Mouse (Mus musculus): ENCODE data around the gene Gm364. TPM values are rescaled to one million over a fixed set of nuclear protein-coding genes. Genes with fewer than 3 reads are reported as not detected.

The Gm364 gene
- not detected for total RNA-seq (2023)

DNA sequence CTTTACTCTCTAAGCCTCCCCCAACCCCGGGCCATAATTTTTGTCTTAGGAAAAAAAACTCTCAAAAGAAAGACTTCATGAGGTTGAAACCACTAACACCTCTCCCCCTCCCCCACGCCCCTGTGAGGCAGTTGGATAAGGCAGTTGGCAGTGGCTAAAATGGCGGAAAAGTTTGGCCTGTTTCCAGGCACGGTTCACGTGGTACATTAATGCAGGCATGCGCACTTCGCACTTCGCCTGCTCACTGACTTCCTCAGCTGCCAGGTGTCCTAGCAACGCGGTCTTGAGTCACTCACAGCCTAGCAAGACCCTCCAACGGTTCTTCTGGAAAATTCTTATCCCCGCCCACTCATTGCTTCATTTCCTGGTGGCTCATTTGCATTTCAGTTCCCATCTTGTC lies at the start of gene Gm364:
Gene Gm364 (plus strand): TSS at position 386 of the 400 bp plus-strand sequence.

DNA sequence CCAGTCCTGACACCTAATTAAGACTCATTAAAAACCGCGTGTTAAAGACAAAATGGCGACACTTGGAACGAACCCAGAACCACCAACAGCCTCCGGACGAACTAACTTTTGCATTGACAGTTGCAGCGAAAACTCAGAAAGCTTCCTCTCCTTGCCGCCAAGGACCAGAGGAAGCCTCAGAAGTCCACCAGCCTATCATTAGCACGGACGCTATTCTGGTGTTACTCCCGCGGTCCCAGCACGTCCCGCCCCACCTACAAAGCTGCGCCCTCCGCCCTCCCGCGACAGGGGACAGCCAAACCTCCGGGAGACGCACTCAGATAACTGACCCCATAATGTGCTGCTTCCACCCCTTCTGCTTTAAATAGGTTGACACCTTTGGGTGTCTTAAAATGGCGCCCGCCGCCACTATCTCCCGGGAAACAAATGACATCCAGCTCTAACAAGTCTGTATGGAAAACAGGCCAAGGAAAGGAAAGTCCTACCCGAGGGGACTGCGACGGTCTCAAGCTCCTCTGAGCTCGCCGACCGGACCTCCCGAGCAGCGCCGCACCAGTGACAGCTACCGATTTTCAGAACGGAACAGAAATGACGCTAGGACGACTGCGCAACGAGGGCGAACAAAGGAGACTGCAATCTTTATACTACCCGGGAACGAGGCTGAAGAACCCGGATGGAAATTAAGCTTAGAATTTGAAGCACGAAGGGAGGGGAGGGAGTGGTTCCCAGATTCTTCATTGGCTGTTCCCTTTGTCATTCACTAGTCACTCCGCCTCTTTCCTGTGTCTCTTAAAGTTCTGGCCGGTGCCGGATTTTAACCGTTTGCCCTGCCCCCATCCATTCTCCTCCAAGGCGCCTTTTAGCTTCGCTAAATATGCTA lies 16.3 kb upstream of the Gm364 start, which contains the start of gene Rbmx:
Gene Rbmx (minus strand): TSS at position 670 of the 880 bp plus-strand sequence.

DNA sequence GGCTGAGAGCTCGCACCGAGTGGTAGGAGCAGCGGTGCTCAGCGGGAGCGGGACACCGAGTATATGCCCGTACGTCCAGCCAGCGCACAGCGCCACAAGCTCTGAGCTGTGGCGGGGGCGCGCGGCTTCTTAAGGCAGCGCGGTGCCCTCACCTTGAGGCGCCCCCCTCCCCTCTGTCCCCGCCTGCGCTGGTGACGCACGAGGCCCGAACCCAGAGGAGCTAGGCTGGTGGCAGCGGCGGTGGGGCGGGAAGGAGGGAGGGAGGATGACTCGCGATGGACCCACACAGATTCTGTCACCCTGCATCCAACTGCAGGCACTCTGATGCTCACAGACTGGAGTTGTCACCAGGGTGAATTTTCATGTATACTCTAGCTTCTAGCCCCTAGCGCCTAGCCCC lies 94.7 kb downstream of the Gm364 start, which contains the start of gene Gpr101:
Gene Gpr101 (minus strand): TSS at position 124 of the 400 bp plus-strand sequence.

Other genes starting within 250 kb of the Gm364 start
- gene Cd40lg, start 197.0 kb upstream of the Gm364 start, total RNA-seq (2023) = 81.4 TPM
- gene Arhgef6, start 70.4 kb upstream of the Gm364 start, total RNA-seq (2023) = 86.5 TPM
- 70.8 TPM for gene Rbmx, start 16.1 kb upstream of the Gm364 start, total RNA-seq (2023)
- not detected for gene Gpr101, start 94.6 kb downstream of the Gm364 start, total RNA-seq (2023)